Mouse (Mus musculus) midbrain, embryonic 14.5 days (tissue): ENCODE measurements around the gene Lta. TPM values are rescaled to one million over a fixed set of nuclear protein-coding genes. Genes with fewer than 3 reads are reported as not detected.

Source experiments
- ATAC-seq: fragments of 200-750 bp; cut with Nextera tagmentation; 2 replicates; pipeline ENCODE4 v1.8.0; 2017; ENCODE audit warnings: moderate number of reproducible peaks, moderate library complexity; ENCODE audit not compliant: low FRiP score, low TSS enrichment
- DNase-seq: peaks from one replicate; pipeline ENCODE4 v3.0.0-alpha.2; 2015
- H3K27ac ChIP-seq: fragments of 300-500 bp; sonication (generic); replicated peaks from 2 replicates; pipeline ENCODE4 v1.5.1; 2014; ENCODE audit warnings: mild to moderate bottlenecking, low read depth, low read length, moderate library complexity
- H3K27me3 ChIP-seq: fragments of 300-500 bp; sonication (generic); 2 replicates; pipeline ENCODE4 v1.6.1; 2014; ENCODE audit warnings: low read length, control low read depth, mixed read lengths; ENCODE audit not compliant: control insufficient read depth, insufficient read depth
- H3K36me3 ChIP-seq: fragments of 300-500 bp; sonication (generic); 2 replicates; pipeline ENCODE4 v1.6.1; 2014; ENCODE audit warnings: low read length, control low read depth; ENCODE audit not compliant: control insufficient read depth, insufficient read depth
- H3K4me1 ChIP-seq: fragments of 300-500 bp; sonication (generic); 2 replicates; pipeline ENCODE4 v1.6.1; 2014; ENCODE audit warnings: mild to moderate bottlenecking, antibody characterized with exemption, low read length, control low read depth; ENCODE audit not compliant: control insufficient read depth, insufficient read depth
- H3K4me2 ChIP-seq: fragments of 300-500 bp; sonication (generic); 2 replicates; pipeline ENCODE4 v1.6.1; 2014; ENCODE audit warnings: mild to moderate bottlenecking, low read length, moderate library complexity
- H3K4me3 ChIP-seq: fragments of 300-500 bp; sonication (generic); replicated peaks from 2 replicates; pipeline ENCODE4 v1.5.1; 2014; ENCODE audit warnings: low read depth, low read length
- H3K9ac ChIP-seq: fragments of 300-500 bp; sonication (generic); replicated peaks from 2 replicates; pipeline ENCODE4 v1.6.1; 2014; ENCODE audit warnings: mild to moderate bottlenecking, low read length, moderate library complexity
- H3K9me3 ChIP-seq: fragments of 300-500 bp; sonication (generic); 2 replicates; pipeline ENCODE4 v1.6.1; 2016; ENCODE audit warnings: low read length, control low read depth, mixed read lengths; ENCODE audit not compliant: control insufficient read depth
- WGBS: fragments of 180-500 bp; shearing (Covaris S2); extraction: QIAGEN DNeasy Blood & Tissue Kit; methylation state at CpG from one replicate; pipeline ENCODE4 v1.1.7; 2014; 5-methylcytosine and 5-hydroxymethylcytosine counted together
- polyA plus RNA-seq: library from polyadenylated mRNA; unstranded; fragments of >200 nt; fragmentation: Nextera tagmentation; extraction: Ambion mirVana; gene quantifications from 2 replicates; pipeline ENCODE4 v1.2.1, GENCODE M21; 2014

The Lta gene
- polyA plus RNA-seq, 1 experiment from 2014 or later, result 0.20 TPM

DNA sequence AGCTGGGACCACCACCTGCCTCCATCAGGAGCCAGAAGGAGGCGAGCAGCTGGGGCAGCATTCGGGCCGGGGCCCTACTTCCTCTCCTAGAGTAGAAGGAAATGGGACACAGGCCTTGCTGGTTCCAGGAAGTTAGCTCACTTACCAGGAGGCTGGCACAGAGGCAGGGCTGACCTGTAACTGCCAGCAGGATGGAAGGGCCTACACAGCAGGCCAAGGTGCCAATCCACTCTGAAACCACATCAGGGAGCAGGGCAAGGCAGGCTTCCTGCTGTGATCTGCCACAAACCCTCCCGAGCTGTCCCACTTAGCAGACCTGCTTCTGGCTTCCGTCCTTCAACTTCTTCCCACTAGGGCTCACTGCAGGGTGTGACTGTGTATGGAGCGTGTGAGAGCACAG lies 17.1 kb upstream of the Lta start:
- no peak overlapping the region for H3K4me2 ChIP-seq
- H3K27ac ChIP-seq, result no peak overlapping the region
- H3K27me3 ChIP-seq, result no peaks in the 10 kb centered on the region
- peaks cover 40% of the 10 kb centered on the region for H3K36me3 ChIP-seq
- DNase-seq (no peak), ATAC-seq (no peak)
- WGBS, result 86% methylated on average over 6 of the region's 6 CpGs
- H3K9ac ChIP-seq, result no peak overlapping the region
- H3K9me3 ChIP-seq, result no peaks in the 10 kb centered on the region
- H3K4me1 ChIP-seq, result no peaks in the 10 kb centered on the region
- H3K4me3 ChIP-seq, result no peak overlapping the region

DNA sequence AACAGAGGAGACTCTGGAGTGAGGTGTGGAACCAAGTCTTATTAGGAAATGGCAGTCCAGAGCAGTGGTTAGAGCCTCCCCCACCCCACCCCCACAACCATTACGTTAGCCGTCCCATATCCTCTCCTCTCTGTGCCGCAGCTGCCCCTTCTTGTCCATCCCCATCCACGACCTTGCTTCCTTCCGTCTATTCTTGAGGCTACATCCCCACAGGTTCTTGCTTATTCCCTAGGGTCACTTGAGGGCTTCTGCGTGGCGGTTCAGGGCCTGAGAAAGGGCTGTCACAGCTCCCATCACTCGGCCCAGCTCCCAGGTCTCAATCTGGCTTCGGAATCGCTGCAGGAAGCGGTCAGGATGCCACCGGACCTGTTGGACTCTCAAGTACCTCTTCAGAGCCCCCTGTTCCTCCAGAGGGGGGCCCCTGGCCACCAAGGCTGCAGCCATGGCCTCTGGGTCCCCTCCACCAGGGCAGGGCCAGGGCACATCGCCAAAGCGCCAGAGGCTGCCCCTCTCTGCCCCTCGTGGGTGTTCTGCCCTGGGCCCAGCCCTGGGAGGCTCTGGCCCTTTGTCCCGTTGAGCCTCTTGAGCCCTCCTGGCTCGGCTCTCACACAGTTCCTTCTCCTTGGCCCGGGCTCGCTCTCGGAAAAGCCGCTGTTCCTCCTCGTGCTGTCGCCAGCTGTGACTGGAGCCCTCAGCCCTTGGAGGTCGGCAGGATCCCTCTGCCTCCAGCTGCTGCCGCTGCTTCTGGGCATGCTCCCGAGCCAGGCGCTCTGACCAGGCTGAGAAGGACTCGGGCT lies 15.2 kb upstream of the Lta start, which contains the start of gene Gm16181:
Gm16181 (plus strand) TSS at position 679 of the 797 bp plus-strand sequence.
- H3K4me2 ChIP-seq, result no peak within 1 kb of the TSS
- H3K9me3 ChIP-seq, result no peaks in the 10 kb centered on the region
- no peak for ATAC-seq
- no peaks in the 10 kb centered on the region for H3K4me1 ChIP-seq
- peak within 1 kb of the TSS; percentile 26; the same call in 1 of the 2 replicates for H3K9ac ChIP-seq
- no peak within 1 kb of the TSS for H3K4me3 ChIP-seq
- H3K27ac ChIP-seq, result no peak within 1 kb of the TSS
- no peaks in the 10 kb centered on the region for H3K27me3 ChIP-seq
- peaks cover 32% of the 10 kb centered on the region for H3K36me3 ChIP-seq
- 82% methylated on average over 28 of the region's 28 CpGs for whole genome bisulfite sequencing
- DNase-seq, result no peak

- no peak overlapping the region for H3K4me3 ChIP-seq
- H3K36me3 ChIP-seq, result peaks cover 27% of the 10 kb centered on the region
- H3K9me3 ChIP-seq, result no peaks in the 10 kb centered on the region
- no peak overlapping the region for H3K9ac ChIP-seq
- no peaks in the 10 kb centered on the region for H3K27me3 ChIP-seq
- no peaks in the 10 kb centered on the region for H3K4me1 ChIP-seq
- H3K4me2 ChIP-seq, result no peak overlapping the region
- ATAC-seq (no peak), DNase-seq (no peak)
- WGBS, result 91% methylated on average over 6 of the region's 6 CpGs
- no peak overlapping the region for H3K27ac ChIP-seq
Measured at GRCm38 (mm10) chr17:35219601-35220041, 14.5 kb upstream of the Lta start.

- Histone ChIP-seq H3K4me1 (no peaks in the 10 kb centered on the region), H3K4me3 (no peak overlapping the region), H3K36me3 (peaks cover 27% of the 10 kb centered on the region), H3K9me3 (no peaks in the 10 kb centered on the region), H3K9ac (no peak overlapping the region), H3K27me3 (no peaks in the 10 kb centered on the region), H3K4me2 (no peak overlapping the region), H3K27ac (no peak overlapping the region)
- WGBS, result 87% methylated on average over 18 of the region's 18 CpGs
- DNase-seq (no peak), ATAC-seq (no peak)
Measured at GRCm38 (mm10) chr17:35218516-35219193, 13.5 kb upstream of the Lta start.

GRCm38 (mm10) chr17:35213071-35213470 lies 7.9 kb upstream of the Lta start:
- Histone ChIP-seq H3K27ac (no peak overlapping the region), H3K27me3 (no peaks in the 10 kb centered on the region), H3K9me3 (no peaks in the 10 kb centered on the region), H3K36me3 (no peaks in the 10 kb centered on the region), H3K4me2 (no peak overlapping the region), H3K9ac (no peak overlapping the region), H3K4me1 (no peaks in the 10 kb centered on the region), H3K4me3 (no peak overlapping the region)
- 91% methylated on average over 5 of the region's 5 CpGs for WGBS
- no peak for DNase-seq
- no peak for ATAC-seq

- H3K9me3 ChIP-seq, result no peaks in the 10 kb centered on the region
- 89% methylated on average over 3 of the region's 3 CpGs for WGBS
- no peak overlapping the region for H3K27ac ChIP-seq
- no peak overlapping the region for H3K9ac ChIP-seq
- H3K4me1 ChIP-seq, result no peaks in the 10 kb centered on the region
- H3K4me2 ChIP-seq, result no peak overlapping the region
- no peaks in the 10 kb centered on the region for H3K27me3 ChIP-seq
- DNase-seq (no peak), ATAC-seq (no peak)
- no peak overlapping the region for H3K4me3 ChIP-seq
- no peaks in the 10 kb centered on the region for H3K36me3 ChIP-seq
Measured at GRCm38 (mm10) chr17:35210593-35210992, 5.4 kb upstream of the Lta start.

- Histone ChIP-seq H3K4me1 (no peaks in the 10 kb centered on the region), H3K4me3 (no peak overlapping the region), H3K36me3 (no peaks in the 10 kb centered on the region), H3K4me2 (no peak overlapping the region), H3K27me3 (0 out of 2 replicates have a peak, but pooled peaks cover 2% of the 10 kb centered on the region), H3K27ac (no peak overlapping the region), H3K9ac (no peak overlapping the region), H3K9me3 (no peaks in the 10 kb centered on the region)
- DNase-seq (no peak), ATAC-seq (no peak)
- 68% methylated on average over 12 of the region's 12 CpGs for WGBS
Measured at GRCm38 (mm10) chr17:35209785-35210535, 4.8 kb upstream of the Lta start.

- H3K9ac ChIP-seq, result 0 out of 2 replicates have a peak overlapping the region, but pooled peaks have one; percentile 9
Measured at GRCm38 (mm10) chr17:35205380-35205769, 224 bp upstream of the Lta start.

More at GRCm38 (mm10) chr17:35205380-35205769, 224 bp upstream of the Lta start:
- no peaks in the 10 kb centered on the region for H3K9me3 ChIP-seq
- no peak overlapping the region for H3K27ac ChIP-seq
- no peak overlapping the region for H3K4me3 ChIP-seq
- H3K4me2 ChIP-seq, result no peak overlapping the region
- WGBS, result 58% methylated on average over 10 of the region's 10 CpGs
- no peaks in the 10 kb centered on the region for H3K36me3 ChIP-seq
- 0 out of 2 replicates have a peak, but pooled peaks cover 3% of the 10 kb centered on the region for H3K27me3 ChIP-seq
- DNase-seq (no peak), ATAC-seq (no peak)
- no peaks in the 10 kb centered on the region for H3K4me1 ChIP-seq
